Mouse (Mus musculus) urinary bladder, postnatal 25 days (tissue): ENCODE results near the gene Plac9b.
"Not testable (repeated sequence)": the region's sequence is repeated elsewhere in the genome, so short reads cannot be mapped to it uniquely, and the experiment has no call there.

ENCODE experiments used
- DNase-seq: peaks from one replicate; pipeline ENCODE4 v3.0.0; 2022; ENCODE audit warnings: low spot score

Gene Plac9b

GRCm38 (mm10) chr14:26182380-26182779 is at the start of gene Plac9b:
Plac9b (minus strand) TSS chr14:26182480.
- not testable (repeated sequence) for DNase-seq

- not testable (repeated sequence) for DNase-seq
Measured at GRCm38 (mm10) chr14:26216233-26217000, 34.1 kb upstream of the Plac9b start.

GRCm38 (mm10) chr14:26206926-26207247 is 24.6 kb upstream of the Plac9b start, which contains the start of gene Tmem254b:
Tmem254b (minus strand) TSS chr14:26207041.
- DNase-seq, result not testable (repeated sequence)

GRCm38 (mm10) chr14:26206197-26206925 is 24.1 kb upstream of the Plac9b start:
- not testable (repeated sequence) for DNase-seq

GRCm38 (mm10) chr14:26197851-26198250 is 15.6 kb upstream of the Plac9b start:
- DNase-seq, result not testable (repeated sequence)

DNA sequence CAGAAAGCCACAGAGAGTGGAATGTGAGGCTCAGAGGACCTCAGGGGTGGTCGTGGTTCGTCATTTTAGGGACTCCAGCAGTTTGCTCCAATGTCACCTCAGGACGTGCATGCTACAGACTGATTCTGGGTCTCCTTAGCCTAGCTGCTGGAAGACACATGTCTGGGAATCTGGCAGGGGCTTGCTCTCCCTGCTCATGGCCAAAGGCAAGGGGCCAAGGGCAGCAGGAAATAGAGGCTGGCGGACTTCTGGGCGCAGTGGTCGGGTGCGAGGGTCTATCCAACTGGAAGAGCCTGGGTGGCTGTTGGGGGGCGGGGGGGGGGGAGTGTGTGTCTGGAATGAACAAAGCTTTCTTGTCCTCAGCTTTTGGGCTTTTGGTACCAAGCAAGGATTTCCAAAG is 6.1 kb upstream of the Plac9b start:
- DNase-seq, result not testable (repeated sequence)

- not testable (repeated sequence) for DNase-seq
Measured at GRCm38 (mm10) chr14:26186638-26187037, 4.4 kb upstream of the Plac9b start.

- not testable (repeated sequence) for DNase-seq
Measured at GRCm38 (mm10) chr14:26181660-26182059, 620 bp downstream of the Plac9b start.

DNA sequence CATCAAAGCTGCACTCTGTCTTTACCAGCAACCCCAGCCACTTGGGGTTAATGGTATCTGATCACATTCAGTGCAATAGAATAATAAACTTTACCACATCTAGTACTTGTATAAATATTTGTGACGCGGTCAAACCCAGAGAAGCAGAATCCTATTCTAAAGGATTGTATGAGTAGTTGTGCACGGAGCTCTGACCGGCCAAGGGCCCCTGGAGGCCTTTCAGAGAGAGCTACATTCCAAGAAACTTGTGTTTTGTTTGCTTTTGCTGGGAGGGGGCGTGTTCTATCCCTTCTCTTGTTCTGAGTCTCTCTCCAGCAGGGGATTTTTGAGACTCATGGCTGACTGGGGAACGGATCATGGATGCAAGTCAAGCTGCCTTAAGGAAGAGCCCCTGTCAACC is 7.3 kb downstream of the Plac9b start:
- DNase-seq, result not testable (repeated sequence)

DNA sequence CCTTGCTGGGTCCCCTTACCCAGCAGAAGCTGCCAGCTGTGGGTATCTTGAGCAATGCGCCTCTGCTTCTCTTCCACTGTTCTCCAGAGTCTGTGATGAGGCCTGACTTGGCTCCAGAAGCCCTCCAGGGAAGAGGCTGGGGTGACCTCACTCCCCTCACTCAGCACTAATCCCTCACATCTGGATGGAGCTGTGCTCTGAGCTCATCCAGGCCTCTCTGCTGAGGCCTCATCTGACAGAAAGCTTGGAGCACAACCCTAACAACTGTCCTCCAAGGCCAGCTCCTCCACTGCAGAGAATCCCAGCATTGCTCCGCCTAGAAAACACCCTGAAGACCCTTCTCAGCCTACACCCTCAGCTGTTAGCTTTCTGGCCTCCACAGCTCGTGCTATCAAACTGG is 8.3 kb downstream of the Plac9b start:
- not testable (repeated sequence) for DNase-seq

DNA sequence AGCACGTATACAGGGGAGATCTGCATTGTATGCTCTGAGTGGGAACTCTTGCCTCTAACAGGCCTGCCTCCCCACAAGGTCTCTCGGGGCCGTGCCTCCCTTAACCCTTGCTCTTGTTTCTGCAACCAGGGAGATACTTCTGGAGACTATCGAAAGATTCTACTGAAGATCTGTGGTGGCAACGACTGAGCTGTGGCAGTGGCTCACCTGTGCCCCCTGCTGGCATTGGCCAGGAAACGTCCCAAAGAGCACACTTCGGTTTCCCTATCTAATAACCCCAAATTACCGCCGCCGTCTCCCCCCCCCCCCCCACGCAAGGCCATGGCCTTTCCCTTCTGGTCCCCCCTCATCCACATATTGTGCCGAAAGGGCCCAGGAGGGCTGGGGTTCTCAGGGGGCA is 17.0 kb downstream of the Plac9b start:
- not testable (repeated sequence) for DNase-seq

- not testable (repeated sequence) for DNase-seq
Measured at GRCm38 (mm10) chr14:26162423-26162822, 19.9 kb downstream of the Plac9b start.

DNA sequence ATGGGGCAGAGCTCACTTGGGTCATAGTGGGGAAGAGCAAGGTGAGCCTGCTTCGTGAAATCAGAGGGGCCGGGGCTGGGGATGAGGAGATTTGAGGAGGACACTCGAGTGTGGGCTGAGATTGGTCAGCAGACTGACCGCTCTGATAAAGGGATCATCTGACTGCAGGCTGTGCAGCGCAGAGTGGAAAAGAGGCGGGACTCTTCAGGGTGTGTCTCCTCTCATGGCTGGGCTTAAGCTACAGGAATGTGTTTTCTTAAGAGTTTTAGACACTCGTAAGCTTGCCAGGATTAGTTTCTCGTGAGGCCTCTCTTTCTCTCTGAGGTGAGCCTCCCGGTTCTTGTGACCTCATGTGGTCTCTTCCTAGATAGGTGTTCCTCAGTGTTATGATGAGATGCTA is 21.1 kb downstream of the Plac9b start:
- DNase-seq, result not testable (repeated sequence)

- not testable (repeated sequence) for DNase-seq
Measured at GRCm38 (mm10) chr14:26156032-26156431, 26.2 kb downstream of the Plac9b start.

- not testable (repeated sequence) for DNase-seq
Measured at GRCm38 (mm10) chr14:26147095-26147494, 35.2 kb downstream of the Plac9b start.

GRCm38 (mm10) chr14:26119095-26119494 is 63.2 kb downstream of the Plac9b start:
- not testable (repeated sequence) for DNase-seq

DNA sequence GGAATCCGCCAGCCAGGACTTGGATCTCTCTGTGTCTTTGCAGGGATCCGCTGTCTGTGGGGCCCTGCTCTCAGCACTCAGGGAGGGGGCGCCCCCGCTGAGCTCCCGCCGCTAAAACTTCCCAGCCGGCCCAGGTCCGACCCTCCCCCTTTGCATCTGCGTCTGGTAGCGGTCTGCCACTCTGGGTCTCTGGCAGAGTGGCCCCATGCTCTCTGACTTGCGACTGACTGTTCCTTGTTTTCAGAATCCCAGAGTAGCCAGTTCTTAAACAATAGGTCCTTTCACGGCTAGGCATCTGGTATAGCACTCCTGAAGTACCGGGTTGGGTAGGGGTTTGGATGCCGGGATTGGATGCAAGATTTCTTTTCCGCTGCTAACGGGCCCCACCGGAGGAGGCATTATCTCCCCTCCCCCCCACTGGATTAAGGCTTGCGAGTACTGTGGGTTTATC is 63.7 kb downstream of the Plac9b start:
- not testable (repeated sequence) for DNase-seq

DNA sequence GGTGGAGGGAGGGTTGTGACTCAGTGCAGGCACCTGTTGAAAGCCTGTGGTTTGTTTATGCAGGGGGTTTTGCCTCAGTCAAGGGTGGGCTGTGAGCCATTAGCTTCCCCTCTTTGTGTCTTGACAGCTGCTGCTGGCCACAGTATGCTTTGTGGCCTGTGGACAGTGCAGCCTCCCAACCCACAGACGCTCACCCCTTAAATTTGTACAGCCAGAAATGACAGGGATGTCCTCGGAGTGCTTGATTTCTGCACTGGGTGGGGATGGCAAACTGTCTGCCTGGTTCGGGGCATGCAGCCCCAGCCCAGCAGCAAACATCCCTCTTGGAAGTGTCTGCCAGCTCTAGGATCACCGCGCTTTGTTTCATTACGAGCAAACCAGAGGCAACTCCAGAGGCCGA is 64.1 kb downstream of the Plac9b start, which contains the start of gene Duxbl2:
Gene Duxbl2 (plus strand): TSS at position 200 of the 400 bp plus-strand sequence.
- DNase-seq, result not testable (repeated sequence)
